In genomic region chr5:92327929-92328328, GRCm38 (mm10) we compare ENCODE assay signal across 24 mouse cellular contexts. TPM values are rescaled to one million over a fixed set of nuclear protein-coding genes. Genes with fewer than 3 reads are reported as not detected.
DNase-seq lines count a peak whose midpoint lies in the region; ATAC-seq and TF ChIP-seq lines count a peak whose summit lies in the region.
"Had no signal": no experiment of that assay in that cellular context is flagged by ENCODE, and none has a peak within 500 bp of the region (broad histone marks: within the 10 kb centered on the region; RNA-seq: fewer than 3 reads in every experiment).

TSS of gene Cxcl9 (minus strand) at chr5:92328079.

- no peak for ATAC-seq in heart, embryonic 11.5 days (replicated peaks; ENCODE audit: insufficient number of reproducible peaks, low FRiP score, low TSS enrichment)
- no peak for ATAC-seq in midbrain, postnatal 0 days (ENCODE audit: low FRiP score)
- no peak for ATAC-seq in midbrain, embryonic 13.5 days
- ATAC-seq: forebrain, embryonic 15.5 days; hindbrain, embryonic 16.5 days had no signal

- no peaks in the 10 kb centered on the region for H3K36me3 ChIP-seq in heart, adult 2 months (ENCODE audit: control insufficient read depth, insufficient read depth, low read length)
- no peaks in the 10 kb centered on the region for H3K36me3 ChIP-seq in heart, embryonic 11.5 days (ENCODE audit: control insufficient read depth, insufficient read depth, low read length)
- no peaks in the 10 kb centered on the region for H3K36me3 ChIP-seq in thymus, adult 2 months (ENCODE audit: control insufficient read depth, insufficient read depth, low read length)
- no peaks in the 10 kb centered on the region for H3K36me3 ChIP-seq in midbrain, postnatal 0 days (ENCODE audit: insufficient read depth, low read length)
- no peaks in the 10 kb centered on the region for H3K36me3 ChIP-seq in midbrain, embryonic 13.5 days
- H3K36me3 ChIP-seq: embryonic facial prominence, embryonic 15.5 days; forebrain, embryonic 15.5 days; G1E; heart, embryonic 13.5 days; hindbrain, embryonic 12.5 days had no signal

- DNase-seq in heart, adult 2 months: no peak
- DNase-seq in thymus, adult 2 months: no peak
- no peak for DNase-seq in thymus, postnatal 4 days
- DNase-seq in large intestine, adult 2 months (ENCODE audit: low read depth, low spot score): no peak
- no peak for DNase-seq in midbrain, postnatal 0 days (ENCODE audit: low spot score)
- DNase-seq: adrenal gland, adult 8-10 months; adrenal gland, postnatal 36 days; cerebellum, adult 11 months; cerebellum, adult 8-10 months; cerebellum, postnatal 14 days; embryo, embryonic 11 days; gastrocnemius, postnatal 36 days; heart, postnatal 36 days had no signal

- TF ChIP-seq EP300 in heart, adult 2 months (IDR thresholded peaks at IDR 0.05; ENCODE audit: insufficient read depth, low read depth, low read length): no peak

- 53% methylated on average over 7 of the region's 7 CpGs for WGBS in heart, adult 2 months
- WGBS in heart, embryonic 11.5 days (ENCODE audit: insufficient replicate concordance): 74% methylated on average over 7 of the region's 7 CpGs
- 77% methylated on average over 7 of the region's 7 CpGs for WGBS in thymus, adult 2 months
- WGBS in large intestine, adult 2 months: 23% methylated on average over 7 of the region's 7 CpGs
- WGBS in midbrain, postnatal 0 days: 87% methylated on average over 7 of the region's 7 CpGs
- WGBS in midbrain, embryonic 13.5 days: 88% methylated on average over 7 of the region's 7 CpGs

- H3K4me1 ChIP-seq in heart, adult 2 months (ENCODE audit: control insufficient read depth, insufficient read depth, low read length): peaks cover 3% of the 10 kb centered on the region; the same call in 1 of the 2 replicates
- no peaks in the 10 kb centered on the region for H3K4me1 ChIP-seq in heart, embryonic 11.5 days (ENCODE audit: control insufficient read depth, insufficient read depth, low read length)
- H3K4me1 ChIP-seq in thymus, adult 2 months (replicated peaks; ENCODE audit: control insufficient read depth, insufficient read depth, low read length): no peaks in the 10 kb centered on the region
- no peaks in the 10 kb centered on the region for H3K4me1 ChIP-seq in midbrain, postnatal 0 days (ENCODE audit: insufficient read depth, low read length)
- no peaks in the 10 kb centered on the region for H3K4me1 ChIP-seq in midbrain, embryonic 13.5 days (replicated peaks)
- H3K4me1 ChIP-seq: hindbrain, embryonic 12.5 days had no signal

- TF ChIP-seq CTCF in heart, adult 2 months (IDR thresholded peaks at IDR 0.05): no peak
- no peak for TF ChIP-seq CTCF in thymus, adult 2 months (IDR thresholded peaks at IDR 0.05; ENCODE audit: borderline replicate concordance, control insufficient read depth, extremely low read depth, insufficient read depth, low read length, poor library complexity)
- TF ChIP-seq CTCF in midbrain, postnatal 0 days (IDR thresholded peaks at IDR 0.05): no peak

- no peaks in the 10 kb centered on the region for H3K9me3 ChIP-seq in heart, embryonic 11.5 days (replicated peaks; ENCODE audit: control insufficient read depth, low read length)
- no peaks in the 10 kb centered on the region for H3K9me3 ChIP-seq in midbrain, postnatal 0 days (ENCODE audit: low read length)
- no peaks in the 10 kb centered on the region for H3K9me3 ChIP-seq in midbrain, embryonic 13.5 days
- H3K9me3 ChIP-seq: embryonic facial prominence, embryonic 15.5 days; forebrain, embryonic 15.5 days; G1E; heart, embryonic 13.5 days; hindbrain, embryonic 12.5 days had no signal

- intact Hi-C loops in heart, adult 2 months (cut with DNase I): no loop called here

- no peaks in the 10 kb centered on the region for H3K79me2 ChIP-seq in heart, adult 2 months (replicated peaks; ENCODE audit: control insufficient read depth, insufficient read depth, low read length)

- H3K27me3 ChIP-seq in heart, adult 2 months (ENCODE audit: control insufficient read depth, insufficient read depth, low read length): no peaks in the 10 kb centered on the region
- H3K27me3 ChIP-seq in heart, embryonic 11.5 days (ENCODE audit: control insufficient read depth, insufficient read depth, low read length): no peaks in the 10 kb centered on the region
- no peaks in the 10 kb centered on the region for H3K27me3 ChIP-seq in thymus, adult 2 months (ENCODE audit: control insufficient read depth, insufficient read depth, low read length)
- no peaks in the 10 kb centered on the region for H3K27me3 ChIP-seq in midbrain, postnatal 0 days (ENCODE audit: insufficient read depth, low read length)
- H3K27me3 ChIP-seq in midbrain, embryonic 13.5 days: no peaks in the 10 kb centered on the region
- H3K27me3 ChIP-seq: embryonic facial prominence, embryonic 15.5 days; forebrain, embryonic 15.5 days; hindbrain, embryonic 12.5 days had no signal

- peak within 1 kb of the TSS; percentile 20; the same call in 1 of the 2 replicates for H3K4me3 ChIP-seq in heart, adult 2 months
- H3K4me3 ChIP-seq in heart, embryonic 11.5 days (ENCODE audit: low read depth, low read length): no peak within 1 kb of the TSS
- H3K4me3 ChIP-seq in thymus, adult 2 months (ENCODE audit: control insufficient read depth, insufficient read depth, low read length): no peak within 1 kb of the TSS
- H3K4me3 ChIP-seq in midbrain, postnatal 0 days (ENCODE audit: low read depth, low read length): no peak within 1 kb of the TSS
- H3K4me3 ChIP-seq in midbrain, embryonic 13.5 days (replicated peaks): no peak within 1 kb of the TSS
- H3K4me3 ChIP-seq: embryonic facial prominence, embryonic 15.5 days; erythroblast, embryonic 14.5 days; forebrain, embryonic 15.5 days; heart, embryonic 13.5 days; hindbrain, embryonic 12.5 days had no signal

- TF ChIP-seq POLR2A in heart, adult 2 months (IDR thresholded peaks at IDR 0.05; ENCODE audit: insufficient read depth, low read depth, low read length): no peak
- no peak for TF ChIP-seq POLR2A in thymus, adult 2 months (IDR thresholded peaks at IDR 0.05; ENCODE audit: control insufficient read depth, extremely low read depth, insufficient read depth, low read length, poor library complexity)

- H3K4me2 ChIP-seq in heart, embryonic 11.5 days: no peak within 1 kb of the TSS
- H3K4me2 ChIP-seq in midbrain, postnatal 0 days (ENCODE audit: low read depth, low read length, poor library complexity, severe bottlenecking): no peak within 1 kb of the TSS
- H3K4me2 ChIP-seq in midbrain, embryonic 13.5 days (replicated peaks): no peak within 1 kb of the TSS
- H3K4me2 ChIP-seq: embryonic facial prominence, embryonic 15.5 days; forebrain, embryonic 15.5 days; heart, embryonic 13.5 days; hindbrain, embryonic 12.5 days had no signal

- H3K9ac ChIP-seq in heart, adult 2 months (ENCODE audit: low read depth, low read length): no peak within 1 kb of the TSS
- H3K9ac ChIP-seq in heart, embryonic 11.5 days (ENCODE audit: low read depth, low read length): no peak within 1 kb of the TSS
- H3K9ac ChIP-seq in midbrain, postnatal 0 days (replicated peaks; ENCODE audit: low read length, poor library complexity, severe bottlenecking): no peak within 1 kb of the TSS
- H3K9ac ChIP-seq in midbrain, embryonic 13.5 days (replicated peaks): no peak within 1 kb of the TSS
- H3K9ac ChIP-seq: embryonic facial prominence, embryonic 15.5 days; forebrain, embryonic 15.5 days; heart, embryonic 13.5 days; hindbrain, embryonic 12.5 days had no signal

- peak within 1 kb of the TSS; percentile 50 for H3K27ac ChIP-seq in heart, adult 2 months
- no peak within 1 kb of the TSS for H3K27ac ChIP-seq in heart, embryonic 11.5 days (ENCODE audit: low read depth, low read length)
- no peak within 1 kb of the TSS for H3K27ac ChIP-seq in thymus, adult 2 months (ENCODE audit: control insufficient read depth, insufficient read depth, low read length)
- H3K27ac ChIP-seq in midbrain, postnatal 0 days (ENCODE audit: low read depth, low read length): no peak within 1 kb of the TSS
- no peak within 1 kb of the TSS for H3K27ac ChIP-seq in midbrain, embryonic 13.5 days
- H3K27ac ChIP-seq: embryonic facial prominence, embryonic 15.5 days; forebrain, embryonic 15.5 days; heart, embryonic 13.5 days; hindbrain, embryonic 12.5 days had no signal

RNA-seq across cellular contexts. Expression of gene Cxcl9, which starts in this region (rescaled TPM):
- total RNA-seq in heart, adult 2 months (2021): 1 to 10 TPM; 2.8 to 3.0 TPM
- 12.2 and 21.0 TPM in 2 replicates for polyA plus RNA-seq in heart, adult 2 months (2012; rRNA removed)
- not detected in 2 replicates for polyA plus RNA-seq in heart, embryonic 11.5 days (2014; fragmentation: Nextera tagmentation; extraction: Ambion mirVana)
- polyA plus RNA-seq in thymus, adult 2 months (2012; rRNA removed): 24.5 and 41.8 TPM in 2 replicates
- 27.1 and 43.7 TPM in 2 replicates for polyA plus RNA-seq in large intestine, adult 2 months (2012; rRNA removed)
- total RNA-seq in midbrain, postnatal 0 days (2014; rRNA removed): not detected in 2 replicates
- not detected in 2 replicates for polyA plus RNA-seq in midbrain, postnatal 0 days (2015; fragmentation: Nextera tagmentation; extraction: Ambion mirVana)
- not detected in 2 replicates for polyA plus RNA-seq in midbrain, embryonic 13.5 days (2015; fragmentation: Nextera tagmentation; extraction: Ambion mirVana)
- total RNA-seq: G1E had no signal
- polyA plus RNA-seq: embryonic facial prominence, embryonic 11.5 days; erythroblast, embryonic 14.5 days; forebrain, embryonic 11.5 days; forebrain, embryonic 15.5 days; G1E; heart, embryonic 13.5 days; hindbrain, embryonic 12.5 days; hindbrain, embryonic 16.5 days had no signal

Comparison
In these comparisons a context has a peak if more than half of its experiments do, and no peak if none do; other contexts are left out.
1. RNA of gene Cxcl9 (polyA plus RNA-seq): 24.5 to 41.8 TPM in thymus, adult 2 months, 27.1 to 43.7 TPM in large intestine, adult 2 months and 12.2 to 21.0 TPM in heart, adult 2 months; not detected in heart, embryonic 11.5 days, not detected in midbrain, postnatal 0 days and not detected in midbrain, embryonic 13.5 days; every median in the first group is over 10 times any median in the second.